Mouse (Mus musculus) left cerebral cortex, adult 2 months (tissue): ENCODE measurements around the gene Ubtd2. TPM values are rescaled to one million over a fixed set of nuclear protein-coding genes. Genes with fewer than 3 reads are reported as not detected.
A peak's percentile ranks its signal among the peaks of the same experiment; 100 is the strongest.

Experiments
- DNase-seq, 2 experiments: peaks; one replicate each; pipeline ENCODE4 v3.0.0; 2021 to 2022; ENCODE audit warnings: low spot score in 2 of 2, mixed read lengths in 1 of 2; ENCODE audit errors: extremely low spot score in 1 of 2
- H3K27ac ChIP-seq: fragments of 200-600 bp; 2 replicates; pipeline ENCODE4 v1.8.1; 2022
- H3K4me3 ChIP-seq: fragments of 200-600 bp; 2 replicates; pipeline ENCODE4 v1.8.1; 2022
- CTCF ChIP-seq: fragments of 200-600 bp; IDR thresholded peaks from 2 replicates; pipeline ENCODE4 v1.8.1; 2022; ENCODE audit warnings: antibody characterized with exemption, mild to moderate bottlenecking, moderate library complexity
- intact Hi-C: fragments of 180-260 bp; cut with DNase I; formaldehyde crosslinking; loops from one replicate; pipeline ENCODE4 v1.15.1; 2025
- long read RNA-seq, 2 experiments: library from polyadenylated mRNA; stranded (forward); transcript quantifications; one replicate each; pipeline ENCODE4 v2.0.0; 2021; ENCODE audit warnings: borderline mapping rate in 2 of 2
- total RNA-seq, 2 experiments: library from RNA; stranded (reverse); gene quantifications; 2 replicates each; pipeline ENCODE4 v1.2.3; 2021

Ubtd2 gene
- 10 to 100 TPM; 53.9 to 57.3 TPM for total RNA-seq
- long read RNA-seq, experiment 1, transcript Ubtd2-201 (3 exons, 1,012 nt): major isoform, 26 of 37 reads
- long read RNA-seq, experiment 1, partial matches to known transcripts: 9 of 37 reads
- long read RNA-seq, experiment 1, other reads (novel, unspliced or antisense): 2 of 37 reads
- long read RNA-seq, experiment 2, transcript Ubtd2-201 (3 exons, 1,012 nt): major isoform, 20 of 24 reads
- long read RNA-seq, experiment 2, partial matches to known transcripts: 2 of 24 reads
- long read RNA-seq, experiment 2, other reads (novel, unspliced or antisense): 2 of 24 reads

GRCm38 (mm10) chr11:32454800-32455506 lies at the start of gene Ubtd2:
Ubtd2 (plus strand) TSS chr11:32455370.
- intact Hi-C loops: loop anchor here (2.0 to 5.0 kb wide), 6 partner anchors 50 to 692 kb away; partner anchors contain the start of genes Efcab9, Fgf18 and Stk10
- TF ChIP-seq CTCF: no peak
- H3K27ac ChIP-seq: peak within 1 kb of the TSS; percentile 91

GRCm38 (mm10) chr11:32407863-32408262 lies 47.3 kb upstream of the Ubtd2 start:
- DNase-seq: no peak
- TF ChIP-seq CTCF: no peak

More at GRCm38 (mm10) chr11:32454800-32455506, at the start of gene Ubtd2:
- H3K4me3 ChIP-seq: peak within 1 kb of the TSS; percentile 95
- DNase-seq: peak; percentile 96 to 99

DNA sequence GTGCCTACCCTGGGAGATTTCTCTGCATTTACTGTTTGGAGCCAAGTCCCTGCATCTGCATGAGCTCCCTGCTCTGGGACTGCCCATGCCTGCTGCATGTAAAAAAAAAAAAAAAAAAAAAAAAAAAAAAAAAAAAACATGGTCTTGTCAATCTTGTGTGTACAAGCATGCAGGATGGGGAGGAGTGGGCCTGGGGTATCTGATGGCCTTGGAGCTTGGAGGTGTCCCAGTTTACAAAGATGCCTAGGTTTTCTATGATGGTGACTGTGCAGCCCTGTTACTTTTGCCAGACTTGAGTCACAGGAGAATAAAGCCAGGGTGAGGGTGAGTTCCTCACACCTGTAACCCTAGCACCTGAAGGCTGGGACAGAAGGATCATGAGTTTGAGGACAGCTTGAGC lies 46.1 kb upstream of the Ubtd2 start:
- no peak for TF ChIP-seq CTCF
- intact Hi-C loops: no loop called here
- Histone ChIP-seq H3K4me3 (no peak overlapping the region), H3K27ac (no peak overlapping the region)
- no peak for DNase-seq

More at GRCm38 (mm10) chr11:32407863-32408262, 47.3 kb upstream of the Ubtd2 start:
- H3K4me3 ChIP-seq: no peak overlapping the region
- intact Hi-C loops: no loop called here
- no peak overlapping the region for H3K27ac ChIP-seq

DNA sequence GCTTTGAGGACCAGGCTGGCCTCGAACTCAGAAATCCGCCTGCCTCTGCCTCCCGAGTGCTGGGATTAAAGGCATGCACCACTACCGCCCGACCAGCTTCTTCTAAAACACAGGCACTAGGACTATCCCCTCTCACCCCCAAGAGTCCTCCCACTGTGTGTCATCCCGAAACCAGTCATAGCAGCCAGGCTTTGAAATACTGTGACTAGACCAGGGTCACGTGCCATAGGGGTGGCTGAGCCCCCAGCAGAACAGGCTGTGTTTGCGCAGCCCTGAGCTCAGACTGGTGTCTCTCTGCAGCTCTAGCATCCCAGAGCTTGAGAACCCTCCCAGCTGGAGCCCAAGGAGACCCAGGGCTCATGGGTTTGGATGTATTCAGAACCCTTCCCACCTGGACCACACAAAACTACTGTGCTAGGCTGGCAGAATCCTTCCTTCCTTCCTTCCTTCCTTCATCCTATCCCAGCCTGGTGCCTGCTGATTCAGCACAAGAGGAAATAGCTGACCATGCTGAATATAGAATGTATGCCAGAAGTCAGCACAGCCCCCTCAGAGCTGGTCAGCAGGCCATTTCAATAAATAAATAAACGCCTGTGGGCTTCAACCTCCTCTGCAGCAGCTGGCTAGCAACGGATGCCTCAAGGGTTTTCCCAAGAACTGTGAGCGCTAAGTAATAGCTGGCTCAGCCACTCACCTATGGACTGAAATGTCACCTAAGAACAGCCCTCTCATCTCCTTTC lies 45.2 kb upstream of the Ubtd2 start:
- no peak overlapping the region for H3K4me3 ChIP-seq
- no peak for TF ChIP-seq CTCF
- no peak overlapping the region for H3K27ac ChIP-seq
- no peak for DNase-seq
- intact Hi-C loops: no loop called here

DNA sequence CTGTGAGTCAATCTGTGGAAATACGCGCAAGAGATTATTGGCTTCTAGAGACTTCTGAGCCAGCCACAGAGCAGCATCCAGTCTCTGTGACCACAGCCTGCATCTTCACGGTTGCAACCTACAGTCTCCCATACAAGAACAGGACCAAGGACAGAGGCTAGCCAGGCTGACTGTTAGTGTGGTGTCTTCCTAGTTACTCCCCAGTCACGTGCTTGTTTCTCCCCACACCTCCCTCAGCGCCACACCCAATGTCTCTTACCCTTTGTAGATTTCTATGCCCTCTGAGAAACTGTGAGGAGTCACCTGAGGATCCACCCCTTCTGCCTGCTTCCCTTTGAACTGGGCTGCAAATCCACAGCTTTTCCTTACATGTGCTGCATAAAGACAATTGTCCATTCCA lies 35.2 kb upstream of the Ubtd2 start:
- H3K4me3 ChIP-seq: no peak overlapping the region
- no peak for DNase-seq
- intact Hi-C loops: no loop called here
- H3K27ac ChIP-seq: no peak overlapping the region
- TF ChIP-seq CTCF: no peak

DNA sequence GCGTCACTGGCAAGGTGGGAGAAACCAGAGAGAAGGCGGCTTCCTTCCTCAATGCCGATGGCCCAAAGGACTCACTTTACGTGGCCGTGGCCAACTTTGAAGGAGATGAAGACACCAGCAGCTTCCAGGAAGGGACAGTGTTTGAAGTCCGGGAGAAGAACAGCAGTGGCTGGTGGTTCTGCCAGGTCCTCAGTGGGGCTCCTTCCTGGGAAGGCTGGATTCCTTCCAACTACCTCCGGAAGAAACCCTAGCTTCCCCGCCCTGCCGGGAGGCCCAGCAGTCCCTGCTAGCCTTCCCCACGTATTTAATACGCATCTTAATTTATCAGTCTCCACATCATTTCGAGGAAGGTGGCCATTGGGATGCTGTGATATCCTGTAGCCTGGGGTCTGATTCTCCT lies 31.9 kb upstream of the Ubtd2 start:
- Histone ChIP-seq H3K4me3 (no peak overlapping the region), H3K27ac (no peak overlapping the region)
- no peak for DNase-seq
- no peak for TF ChIP-seq CTCF
- intact Hi-C loops: no loop called here

- Histone ChIP-seq H3K27ac (no peak overlapping the region), H3K4me3 (no peak overlapping the region)
- intact Hi-C loops: no loop called here
- DNase-seq: no peak
- TF ChIP-seq CTCF: no peak
These were observed 30.6 kb upstream of the Ubtd2 start for GRCm38 (mm10) chr11:32424600-32424999.

DNA sequence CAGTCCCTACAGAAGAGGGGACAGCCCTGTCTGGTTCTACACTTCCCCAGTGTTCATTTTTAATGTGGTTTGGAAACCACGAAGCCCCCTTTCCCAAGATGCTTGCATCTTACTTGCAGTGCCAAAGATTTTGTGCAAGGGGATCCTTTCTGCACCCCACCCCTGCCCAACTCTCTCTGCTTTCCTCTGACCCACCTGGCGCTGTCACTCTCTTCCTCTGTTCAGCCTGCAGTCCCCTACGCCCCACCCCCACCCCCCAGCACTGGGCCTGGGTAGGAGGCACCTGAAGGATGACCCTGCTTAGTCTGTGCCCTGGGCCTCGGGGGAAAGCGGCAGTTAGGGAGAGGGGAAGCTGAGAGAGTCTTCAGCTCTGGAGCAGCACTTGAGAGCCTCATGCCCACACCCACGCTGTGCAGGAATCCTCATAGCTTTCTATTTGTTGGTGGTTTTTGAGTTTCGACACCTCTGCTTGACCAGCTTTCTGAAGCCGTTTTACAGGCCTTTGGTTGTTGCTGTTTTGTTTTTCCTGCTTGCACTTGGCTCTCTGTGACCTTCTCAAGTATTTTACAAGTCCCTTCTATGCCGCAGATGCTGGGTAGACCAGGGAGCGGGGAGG lies 30.0 kb upstream of the Ubtd2 start:
- Histone ChIP-seq H3K4me3 (no peak overlapping the region), H3K27ac (no peak overlapping the region)
- intact Hi-C loops: loop anchor here (5.0 kb wide), 1 partner anchor 427 kb away; no protein-coding TSS in a partner anchor
- no peak for TF ChIP-seq CTCF
- DNase-seq: no peak

DNA sequence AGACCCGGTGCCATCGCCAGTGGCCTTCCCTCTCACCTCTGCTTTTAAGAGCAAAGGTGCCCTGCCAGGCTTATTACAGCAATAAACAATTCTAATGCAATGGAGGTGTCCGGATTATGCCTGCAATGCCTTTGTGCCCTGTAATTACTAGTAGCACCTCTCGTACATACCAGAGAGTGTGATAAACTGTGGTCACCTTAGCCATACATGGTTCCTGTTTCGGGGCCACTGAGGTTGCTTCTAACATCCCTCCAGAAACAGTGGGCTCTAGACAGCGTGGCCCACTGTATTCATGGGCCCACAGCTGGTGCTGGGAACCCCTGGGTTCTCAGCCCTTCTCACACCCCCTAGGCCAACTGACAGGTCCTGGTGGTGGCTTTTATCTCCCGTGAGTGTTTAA lies 27.6 kb upstream of the Ubtd2 start:
- H3K4me3 ChIP-seq: no peak overlapping the region
- H3K27ac ChIP-seq: no peak overlapping the region
- intact Hi-C loops: loop anchor here (5.0 kb wide), 1 partner anchor 425 kb away; no protein-coding TSS in a partner anchor
- no peak for TF ChIP-seq CTCF
- no peak for DNase-seq

DNA sequence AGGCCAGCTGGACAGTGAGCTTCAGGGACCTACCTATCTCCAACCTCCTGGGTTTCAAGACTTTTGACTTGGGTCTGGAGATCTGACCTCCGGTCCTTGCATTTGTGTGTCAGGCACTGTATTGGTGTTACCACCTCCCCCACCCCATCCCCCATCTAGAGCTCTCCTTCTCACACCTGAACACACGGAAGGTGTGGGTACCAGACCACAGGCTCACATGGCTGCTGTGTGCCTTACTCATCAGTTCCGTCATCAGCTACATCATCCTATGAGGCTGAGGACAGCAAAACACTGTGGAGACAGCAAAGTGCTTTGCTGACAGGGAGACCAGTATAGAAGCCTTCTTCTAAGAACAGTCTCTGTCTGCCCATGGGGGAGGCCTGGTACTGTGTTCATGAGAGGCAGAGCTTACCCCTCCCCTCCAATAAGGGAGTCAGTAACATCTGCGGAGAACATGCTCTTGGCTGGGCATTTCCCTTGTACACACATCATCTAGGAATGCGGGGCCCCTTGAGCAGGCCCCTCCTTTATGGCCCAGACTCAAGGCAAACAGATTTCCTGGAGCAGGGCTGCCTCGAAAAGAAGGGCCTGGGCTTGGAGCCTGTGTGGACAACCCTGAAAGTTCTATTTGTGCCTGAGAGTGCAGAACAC lies 19.6 kb upstream of the Ubtd2 start:
- H3K4me3 ChIP-seq: no peak overlapping the region
- no peak for TF ChIP-seq CTCF
- intact Hi-C loops: no loop called here
- no peak overlapping the region for H3K27ac ChIP-seq
- DNase-seq: no peak

- no peak overlapping the region for H3K27ac ChIP-seq
- DNase-seq: no peak
- intact Hi-C loops: no loop called here
- H3K4me3 ChIP-seq: no peak overlapping the region
- TF ChIP-seq CTCF: no peak
These were observed 12.6 kb upstream of the Ubtd2 start for GRCm38 (mm10) chr11:32442576-32442975.
